Mouse (Mus musculus) neural tube, embryonic 11.5 days (tissue): Measurements from ENCODE around the gene Nedd1. TPM values are rescaled to one million over a fixed set of nuclear protein-coding genes. Genes with fewer than 3 reads are reported as not detected.

Experiments
- ATAC-seq: fragments of 200-750 bp; cut with Nextera tagmentation; 2 replicates; pipeline ENCODE4 v1.8.0; 2017; ENCODE audit warnings: moderate number of reproducible peaks, mild to moderate bottlenecking, moderate TSS enrichment, moderate library complexity; ENCODE audit not compliant: insufficient read depth, low FRiP score, low TSS enrichment
- DNase-seq: peaks from one replicate; pipeline ENCODE4 v3.0.0-alpha.2; 2015; ENCODE audit warnings: low spot score
- H3K27ac ChIP-seq: fragments of 300-500 bp; sonication (generic); 2 replicates; pipeline ENCODE4 v1.5.1; 2014; ENCODE audit warnings: low read depth, mild to moderate bottlenecking, low read length
- H3K27me3 ChIP-seq: fragments of 300-500 bp; sonication (generic); 2 replicates; pipeline ENCODE4 v1.6.1; 2014; ENCODE audit warnings: mild to moderate bottlenecking, low read length, mixed read lengths; ENCODE audit not compliant: control insufficient read depth, insufficient read depth
- H3K36me3 ChIP-seq: fragments of 300-500 bp; sonication (generic); 2 replicates; pipeline ENCODE4 v1.6.1; 2014; ENCODE audit warnings: mild to moderate bottlenecking, low read length, moderate library complexity, mixed read lengths; ENCODE audit not compliant: control insufficient read depth, insufficient read depth
- H3K4me1 ChIP-seq: fragments of 300-500 bp; sonication (generic); 2 replicates; pipeline ENCODE4 v1.6.1; 2014; ENCODE audit warnings: low read length, mixed read lengths; ENCODE audit not compliant: control insufficient read depth, insufficient read depth
- H3K4me2 ChIP-seq: fragments of 300-500 bp; sonication (generic); 2 replicates; pipeline ENCODE4 v1.6.1; 2014; ENCODE audit warnings: low read depth, mild to moderate bottlenecking, moderate library complexity
- H3K4me3 ChIP-seq: fragments of 300-500 bp; sonication (generic); 2 replicates; pipeline ENCODE4 v1.5.1; 2014; ENCODE audit warnings: low read depth, low read length
- H3K9ac ChIP-seq: fragments of 300-500 bp; sonication (generic); 2 replicates; pipeline ENCODE4 v1.6.1; 2014; ENCODE audit warnings: mild to moderate bottlenecking, low read length
- H3K9me3 ChIP-seq: fragments of 300-500 bp; sonication (generic); 2 replicates; pipeline ENCODE4 v1.6.1; 2016; ENCODE audit warnings: low read length; ENCODE audit not compliant: control insufficient read depth
- WGBS: fragments of 180-500 bp; shearing (Covaris S2); extraction: QIAGEN DNeasy Blood & Tissue Kit; methylation state at CpG from one replicate; pipeline ENCODE4 v1.1.7; 2014; 5-methylcytosine and 5-hydroxymethylcytosine counted together
- polyA plus RNA-seq: library from polyadenylated mRNA; unstranded; fragments of >200 nt; fragmentation: Nextera tagmentation; extraction: Ambion mirVana; gene quantifications from 2 replicates; pipeline ENCODE4 v1.2.1, GENCODE M21; 2014

The Nedd1 gene
- polyA plus RNA-seq = 56.4 and 60.2 TPM in 2 replicates

- H3K4me3 ChIP-seq = peak within 1 kb of the TSS; percentile 92
- no peaks in the 10 kb centered on the region for H3K36me3 ChIP-seq
- ATAC-seq = peak; percentile 98
- H3K9ac ChIP-seq = peak within 1 kb of the TSS; percentile 90
- H3K4me1 ChIP-seq = peaks cover 3% of the 10 kb centered on the region
- H3K27me3 ChIP-seq = no peaks in the 10 kb centered on the region
- peak within 1 kb of the TSS; percentile 80 for H3K4me2 ChIP-seq
- peak within 1 kb of the TSS; percentile 80 for H3K27ac ChIP-seq
- under 1% methylated on average over 57 of the region's 57 CpGs for WGBS
- DNase-seq = peak; percentile 94
- no peaks in the 10 kb centered on the region for H3K9me3 ChIP-seq
These were observed at the start of gene Nedd1 for GRCm38 (mm10) chr10:92721771-92722619. TSS of gene Nedd1 (minus strand) at chr10:92722420.

- no peak overlapping the region for H3K4me2 ChIP-seq
- DNase-seq = no peak
- H3K27me3 ChIP-seq = no peaks in the 10 kb centered on the region
- WGBS = 93% methylated on average over 5 of the region's 5 CpGs
- H3K4me1 ChIP-seq = no peaks in the 10 kb centered on the region
- no peak overlapping the region for H3K27ac ChIP-seq
- no peaks in the 10 kb centered on the region for H3K9me3 ChIP-seq
- no peak for ATAC-seq
- no peak overlapping the region for H3K4me3 ChIP-seq
- no peak overlapping the region for H3K9ac ChIP-seq
- H3K36me3 ChIP-seq = no peaks in the 10 kb centered on the region
These were observed 32.1 kb upstream of the Nedd1 start for GRCm38 (mm10) chr10:92754359-92754758.

- no peaks in the 10 kb centered on the region for H3K27me3 ChIP-seq
- DNase-seq = no peak
- H3K27ac ChIP-seq = no peak overlapping the region
- 87% methylated on average over 3 of the region's 3 CpGs for WGBS
- no peaks in the 10 kb centered on the region for H3K36me3 ChIP-seq
- ATAC-seq = no peak
- H3K4me2 ChIP-seq = no peak overlapping the region
- no peak overlapping the region for H3K9ac ChIP-seq
- no peaks in the 10 kb centered on the region for H3K4me1 ChIP-seq
- H3K4me3 ChIP-seq = no peak overlapping the region
- H3K9me3 ChIP-seq = no peaks in the 10 kb centered on the region
These were observed 8.1 kb upstream of the Nedd1 start for GRCm38 (mm10) chr10:92730339-92730738.

DNA sequence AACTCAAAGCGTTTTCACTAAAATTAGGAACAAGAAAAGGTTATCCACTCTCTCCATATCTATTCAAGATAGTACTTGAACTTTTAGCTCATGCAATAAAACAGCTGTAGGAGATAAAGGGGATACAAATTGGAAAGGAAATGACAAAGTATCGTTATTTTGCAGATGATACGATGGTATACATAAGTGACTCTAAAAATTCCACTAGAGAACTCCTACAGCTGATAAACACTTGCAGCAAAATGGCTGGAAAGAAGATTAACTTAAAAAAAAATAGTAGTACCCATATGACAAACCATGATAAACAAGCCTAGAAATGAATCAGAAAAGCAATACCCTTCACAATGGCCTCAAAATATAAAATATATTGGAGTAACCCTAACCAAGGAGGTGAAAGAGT is 6.5 kb upstream of the Nedd1 start:
- ATAC-seq (no peak), DNase-seq (no peak)
- 85% methylated on average over 3 of the region's 3 CpGs for WGBS
- Histone ChIP-seq H3K27ac (no peak overlapping the region), H3K27me3 (no peaks in the 10 kb centered on the region), H3K4me2 (no peak overlapping the region), H3K36me3 (no peaks in the 10 kb centered on the region), H3K9me3 (no peaks in the 10 kb centered on the region), H3K4me3 (no peak overlapping the region), H3K9ac (no peak overlapping the region), H3K4me1 (no peaks in the 10 kb centered on the region)

DNA sequence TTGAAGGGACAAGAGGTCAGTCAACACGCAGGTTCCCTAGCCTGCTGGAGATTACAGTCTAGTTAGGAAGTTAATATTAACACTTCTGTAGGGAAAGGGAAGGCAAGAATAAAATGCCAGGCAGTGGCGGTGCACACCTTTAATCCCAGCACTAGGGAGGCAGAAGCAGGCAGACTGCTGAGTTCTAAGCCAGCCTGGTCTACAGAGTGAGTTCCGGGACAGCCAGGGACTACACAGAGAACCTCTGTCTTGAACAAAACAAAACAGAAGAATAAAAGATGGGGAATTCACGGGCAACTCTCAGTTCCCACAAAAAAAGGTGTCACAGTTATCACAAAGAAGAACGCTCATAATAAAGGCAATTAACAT is 384 bp upstream of the Nedd1 start:
- H3K9ac ChIP-seq = peak overlapping the region; percentile 90
- no peak for DNase-seq
- peak; percentile 45 for ATAC-seq

GRCm38 (mm10) chr10:92699032-92699431 is 23.2 kb downstream of the Nedd1 start:
- ATAC-seq = no peak
- peak; percentile 20 for DNase-seq
- Histone ChIP-seq H3K27me3 (no peaks in the 10 kb centered on the region), H3K4me1 (no peaks in the 10 kb centered on the region), H3K4me2 (no peak overlapping the region), H3K9ac (no peak overlapping the region), H3K36me3 (no peaks in the 10 kb centered on the region), H3K27ac (no peak overlapping the region), H3K9me3 (no peaks in the 10 kb centered on the region), H3K4me3 (no peak overlapping the region)
- WGBS = 74% methylated on average over 6 of the region's 6 CpGs

More for the DNA sequence above, 384 bp upstream of the Nedd1 start:
- Histone ChIP-seq H3K4me3 (peak overlapping the region; percentile 92), H3K9me3 (no peaks in the 10 kb centered on the region), H3K4me2 (peak overlapping the region; percentile 80), H3K4me1 (peaks cover 3% of the 10 kb centered on the region), H3K27ac (peak overlapping the region; percentile 80), H3K36me3 (no peaks in the 10 kb centered on the region), H3K27me3 (no peaks in the 10 kb centered on the region)
- 44% methylated on average over 5 of the region's 5 CpGs for WGBS

DNA sequence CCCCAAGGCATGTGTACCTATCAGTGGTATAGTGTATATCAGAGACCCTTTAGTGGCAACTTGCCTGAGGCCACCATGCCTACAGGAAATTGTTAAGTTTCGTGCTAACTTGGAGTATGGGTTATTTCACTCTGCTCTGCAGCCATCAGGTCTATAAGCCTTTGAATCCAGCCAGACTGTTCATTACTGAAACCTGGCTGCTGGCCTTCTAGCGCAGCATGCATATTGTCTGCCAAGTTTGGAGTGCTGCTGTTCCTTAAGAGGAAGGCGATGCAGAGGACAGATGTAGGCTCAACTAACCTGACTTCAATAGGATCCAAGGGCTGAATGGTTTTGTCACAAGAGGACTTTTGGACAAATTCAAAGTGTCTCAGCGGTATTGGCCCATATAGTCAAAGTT is 47.2 kb downstream of the Nedd1 start:
- WGBS = 97% methylated on average over 4 of the region's 4 CpGs
- H3K9me3 ChIP-seq = no peaks in the 10 kb centered on the region
- no peak for DNase-seq
- no peaks in the 10 kb centered on the region for H3K36me3 ChIP-seq
- H3K4me2 ChIP-seq = no peak overlapping the region
- no peaks in the 10 kb centered on the region for H3K4me1 ChIP-seq
- H3K4me3 ChIP-seq = no peak overlapping the region
- no peak overlapping the region for H3K27ac ChIP-seq
- H3K9ac ChIP-seq = no peak overlapping the region
- no peak for ATAC-seq
- H3K27me3 ChIP-seq = no peaks in the 10 kb centered on the region

DNA sequence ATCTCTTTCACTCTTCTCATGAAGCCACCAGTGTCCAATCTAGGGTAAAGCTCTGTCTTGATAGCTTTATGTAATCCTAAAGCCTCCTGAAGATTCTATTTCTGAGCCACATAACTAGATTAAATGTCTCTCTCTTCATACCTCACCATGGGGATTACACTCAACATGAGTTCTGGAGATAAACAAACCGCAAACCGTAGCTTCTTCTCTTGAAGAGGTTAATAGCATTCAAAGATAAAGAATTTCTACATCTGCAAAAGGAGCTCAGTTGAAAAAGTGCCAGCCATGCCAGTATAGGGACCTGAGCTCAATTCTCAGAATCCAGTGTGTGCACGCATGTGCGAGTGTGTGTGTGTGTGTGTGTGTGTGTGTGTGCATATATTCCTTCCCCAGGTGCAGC is 50.3 kb downstream of the Nedd1 start:
- DNase-seq = no peak
- no peak overlapping the region for H3K27ac ChIP-seq
- ATAC-seq = no peak
- H3K36me3 ChIP-seq = no peaks in the 10 kb centered on the region
- H3K4me2 ChIP-seq = no peak overlapping the region
- no peaks in the 10 kb centered on the region for H3K27me3 ChIP-seq
- no peak overlapping the region for H3K9ac ChIP-seq
- H3K4me3 ChIP-seq = no peak overlapping the region
- H3K9me3 ChIP-seq = no peaks in the 10 kb centered on the region
- WGBS = over 99% methylated on average over 4 of the region's 4 CpGs
- no peaks in the 10 kb centered on the region for H3K4me1 ChIP-seq

DNA sequence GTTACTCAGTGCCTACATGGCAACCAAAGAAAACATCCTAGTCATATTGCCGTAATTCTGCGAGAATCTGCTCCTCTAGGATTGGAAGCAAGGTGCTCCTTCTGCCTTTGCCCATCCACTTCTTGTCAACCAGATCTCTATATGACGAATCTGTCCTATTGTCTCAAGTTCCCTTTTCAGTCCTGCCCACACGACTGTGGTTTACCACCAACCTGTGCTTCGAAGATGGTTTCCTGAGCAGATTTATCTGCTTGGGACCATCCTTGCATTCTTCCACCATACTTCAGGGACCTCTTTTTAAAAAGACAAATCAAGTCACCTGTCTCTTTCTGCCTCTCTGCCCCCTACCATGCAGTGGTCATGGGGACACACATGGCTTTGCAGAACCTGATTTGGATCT is 56.9 kb downstream of the Nedd1 start:
- Histone ChIP-seq H3K4me1 (no peaks in the 10 kb centered on the region), H3K27me3 (no peaks in the 10 kb centered on the region), H3K9ac (no peak overlapping the region), H3K4me3 (no peak overlapping the region), H3K9me3 (no peaks in the 10 kb centered on the region), H3K4me2 (no peak overlapping the region), H3K27ac (no peak overlapping the region), H3K36me3 (no peaks in the 10 kb centered on the region)
- ATAC-seq = no peak
- 87% methylated on average over 5 of the region's 5 CpGs for WGBS
- DNase-seq = no peak
